Mouse (Mus musculus): ENCODE data around the gene Abcc6. TPM values are rescaled to one million over a fixed set of nuclear protein-coding genes. Genes with fewer than 3 reads are reported as not detected.

Gene Abcc6
- total RNA-seq (2021), result not detected
- long read RNA-seq, experiment 1, result 0 reads
- long read RNA-seq, experiment 2, result 0 reads

DNA sequence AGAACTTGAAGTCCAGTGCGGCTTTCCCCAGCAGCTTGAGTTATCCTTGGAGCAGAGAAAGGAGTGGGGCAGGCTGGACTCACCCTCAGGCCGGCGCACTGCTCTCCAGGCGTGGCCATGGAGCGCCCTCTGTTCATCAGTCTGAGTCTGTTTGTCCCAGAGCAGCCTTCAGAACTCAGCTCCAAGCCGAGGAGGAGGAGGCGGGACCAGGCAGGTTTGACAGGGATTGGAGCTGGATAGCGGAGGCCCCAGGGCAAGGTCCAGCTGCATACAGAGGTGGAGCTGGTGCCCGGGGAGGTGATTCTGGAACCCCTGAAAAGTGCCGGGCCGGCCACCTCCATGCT is at the start of gene Abcc6:
Gene Abcc6 (minus strand): TSS at position 158 of the 344 bp plus-strand sequence.
- no peak for DNase-seq

- no peak for DNase-seq
These were observed 47.6 kb upstream of the Abcc6 start for GRCm38 (mm10) chr7:46077675-46078074.

- no peak for DNase-seq
These were observed 46.7 kb upstream of the Abcc6 start for GRCm38 (mm10) chr7:46076844-46077243.

DNA sequence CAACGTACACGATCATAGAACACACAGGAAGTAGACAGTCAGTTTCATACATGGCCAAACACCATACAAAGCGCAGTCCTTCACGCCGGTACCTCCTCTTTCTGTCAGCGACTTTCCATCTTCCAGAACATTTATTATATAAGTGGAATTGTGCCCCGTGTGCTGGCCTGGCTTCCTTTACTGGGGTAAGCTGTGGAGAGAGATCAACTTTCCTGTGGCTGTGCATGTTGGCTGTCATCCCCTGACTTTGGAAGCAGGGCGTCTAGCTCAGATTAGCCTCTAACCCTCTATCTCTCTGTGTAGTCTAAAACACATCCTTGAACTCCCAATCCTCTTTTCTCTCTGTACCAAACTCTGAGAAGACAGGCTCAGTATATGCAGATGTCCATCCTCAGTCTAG is 38.7 kb upstream of the Abcc6 start:
- DNase-seq, result no peak

GRCm38 (mm10) chr7:46063296-46063695 is 33.2 kb upstream of the Abcc6 start:
- DNase-seq, result no peak

- DNase-seq, result no peak
These were observed 31.5 kb upstream of the Abcc6 start for GRCm38 (mm10) chr7:46061614-46062013.

DNA sequence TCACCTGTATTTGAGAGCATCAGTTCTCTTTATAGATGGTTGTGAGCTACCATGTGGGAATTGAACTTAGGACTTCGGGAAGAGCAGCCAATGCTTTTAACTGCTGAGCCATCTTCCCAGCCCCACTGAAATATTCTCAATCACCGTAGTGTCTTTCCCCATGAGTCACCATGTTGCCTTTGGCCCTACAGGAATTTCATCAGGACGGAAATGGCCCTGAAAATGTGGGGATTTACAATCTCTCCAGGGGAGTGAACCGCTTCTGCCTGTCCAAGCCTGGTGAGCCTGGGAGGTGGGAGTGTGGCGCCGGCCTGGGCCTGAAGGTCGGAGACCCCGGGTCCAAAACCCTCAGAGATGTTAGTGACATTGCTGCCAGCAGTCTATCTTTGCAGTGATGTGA is 30.6 kb upstream of the Abcc6 start:
- DNase-seq, result no peak

DNA sequence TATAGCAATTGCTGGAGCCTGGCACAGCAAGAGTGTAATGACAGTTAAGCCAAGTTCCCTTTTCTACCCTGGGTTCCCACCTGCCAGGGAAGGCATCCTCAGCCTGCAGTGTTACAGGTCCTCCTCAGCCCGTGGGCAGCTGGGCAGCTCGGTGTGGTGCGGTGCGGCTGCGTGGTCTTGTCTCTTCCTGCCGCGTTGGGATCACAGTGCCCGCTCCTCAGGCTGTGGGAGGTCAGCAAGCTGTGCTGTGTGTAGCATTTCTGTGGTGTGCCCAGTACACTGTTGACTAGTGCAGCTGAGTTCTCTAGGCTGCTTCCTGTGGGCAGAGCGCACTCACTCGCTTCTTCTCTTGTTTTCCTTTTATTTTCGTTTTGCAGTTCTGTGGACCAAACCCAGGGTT is 28.8 kb upstream of the Abcc6 start:
- no peak for DNase-seq

DNA sequence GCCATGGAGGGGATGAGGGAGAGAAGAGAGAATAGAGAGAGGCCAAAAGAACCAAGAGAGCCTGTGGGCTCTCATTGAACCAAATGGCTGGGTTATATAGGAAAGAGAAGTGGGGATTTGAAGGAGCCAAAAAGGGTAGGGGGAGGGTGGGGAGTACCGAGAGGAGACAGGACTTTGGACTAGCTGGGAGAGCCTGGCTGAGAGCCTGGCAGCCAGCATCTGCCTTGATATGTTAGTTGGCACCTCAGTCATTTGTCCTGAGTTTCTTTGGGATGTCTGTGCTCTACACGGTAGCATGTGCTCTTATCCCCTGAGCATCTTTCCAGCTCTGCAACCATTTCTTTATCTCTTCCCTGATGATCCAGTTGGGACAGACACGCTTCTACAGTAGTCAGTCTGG is 23.5 kb upstream of the Abcc6 start:
- DNase-seq, result no peak

DNA sequence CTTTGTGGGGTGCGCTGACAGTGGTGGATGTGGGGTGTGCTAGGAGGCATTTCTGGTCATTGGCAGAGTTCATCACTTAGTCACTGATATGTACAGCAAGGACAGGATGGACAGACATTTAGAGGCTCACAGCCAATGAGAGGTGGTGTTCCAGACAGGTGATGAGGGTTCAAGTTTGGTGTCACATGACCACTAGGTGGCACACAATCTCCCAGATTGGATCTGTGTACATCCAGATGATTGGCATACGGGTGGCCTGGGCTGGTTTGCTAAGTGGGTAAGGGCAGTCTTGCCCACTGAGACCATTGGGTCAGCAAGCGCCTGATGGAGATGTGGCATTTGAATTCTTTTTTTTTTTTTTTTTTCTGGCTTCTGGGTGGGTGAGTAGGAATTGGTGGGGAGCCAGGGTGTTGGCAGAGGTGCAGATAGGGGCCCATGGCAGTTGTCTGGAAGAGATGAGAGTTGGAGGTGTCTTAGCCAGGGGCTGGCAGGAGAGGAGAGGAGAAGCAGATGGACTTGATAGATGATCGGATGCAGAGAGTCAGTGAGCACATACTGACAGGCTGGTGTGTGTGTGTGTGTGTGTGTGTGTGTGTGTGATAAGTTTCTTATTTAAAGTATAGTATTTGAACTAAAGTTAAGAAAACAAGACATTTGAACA is 22.2 kb upstream of the Abcc6 start:
- peak in 1 of 2 experiments; percentile 11 for DNase-seq

DNA sequence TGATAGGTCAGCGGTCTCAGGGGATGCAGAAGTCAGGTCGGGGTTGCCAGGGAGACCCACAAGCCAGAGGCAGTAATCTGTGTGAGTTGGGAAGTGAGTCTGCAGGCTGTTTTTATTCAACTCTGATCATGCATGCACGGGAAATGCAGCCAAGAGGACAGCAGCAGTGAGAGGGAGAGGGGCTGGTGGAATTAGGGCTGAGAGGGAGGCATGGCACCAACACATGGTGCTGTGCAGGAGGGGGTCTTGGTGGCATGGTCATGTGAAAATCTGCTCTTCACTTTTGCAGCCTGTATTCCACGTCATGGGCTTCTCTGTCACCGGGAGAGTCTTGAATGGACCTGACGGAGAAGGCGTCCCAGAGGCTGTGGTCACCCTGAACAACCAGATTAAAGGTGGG is 19.9 kb upstream of the Abcc6 start:
- no peak for DNase-seq

DNA sequence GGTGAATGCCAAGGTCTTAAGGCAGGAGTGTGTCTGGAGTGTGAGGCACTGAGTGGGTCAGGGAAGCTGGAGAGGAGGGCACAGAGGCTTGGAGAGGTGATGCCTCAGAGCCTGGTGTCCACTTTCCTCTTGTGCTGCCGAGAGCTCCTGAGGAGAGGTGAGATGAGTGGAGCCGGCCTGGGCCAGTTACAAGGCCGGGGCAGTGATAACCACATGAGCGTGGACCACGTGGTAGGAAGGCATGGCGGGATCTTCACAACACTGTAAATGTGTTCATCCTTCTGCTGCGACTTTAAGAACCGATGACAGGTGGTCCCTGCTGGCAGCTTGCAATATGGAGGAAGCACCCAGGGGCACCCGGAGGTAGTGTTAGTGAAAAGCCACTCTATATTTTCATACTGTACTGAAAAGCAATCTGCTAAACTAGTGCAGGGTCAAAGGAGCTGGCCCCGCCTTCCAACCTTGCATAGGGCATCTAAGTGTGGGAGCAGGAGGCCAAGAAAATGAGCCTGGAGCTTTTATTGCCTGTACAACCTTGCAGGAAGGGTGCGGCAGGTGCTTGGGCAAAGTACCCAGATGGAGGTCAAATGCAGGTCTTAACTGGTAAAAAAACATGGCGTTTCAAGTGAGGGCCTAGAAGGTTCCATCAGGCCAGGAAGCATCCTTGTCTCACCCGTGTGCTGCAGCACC is 17.9 kb upstream of the Abcc6 start:
- DNase-seq, result no peak

DNA sequence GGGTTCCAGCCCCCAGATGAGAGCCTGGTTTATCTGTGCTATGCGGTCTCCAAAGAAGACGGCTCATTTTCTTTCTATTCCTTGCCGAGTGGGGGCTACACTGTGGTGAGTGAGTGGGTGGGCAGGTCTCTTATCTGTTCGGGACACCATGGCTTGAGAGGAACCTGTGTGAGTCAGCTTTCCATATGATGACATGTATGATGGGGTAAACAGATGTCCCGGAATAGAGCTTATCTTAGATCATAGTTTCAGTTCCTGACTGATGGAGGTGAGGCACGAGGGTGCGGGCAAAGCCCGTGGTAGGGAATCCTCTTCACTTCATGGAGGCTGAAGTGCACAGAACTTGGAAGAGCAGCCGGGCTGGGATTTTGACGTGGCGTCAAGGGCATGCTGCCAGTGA is 15.8 kb upstream of the Abcc6 start:
- DNase-seq, result no peak

DNA sequence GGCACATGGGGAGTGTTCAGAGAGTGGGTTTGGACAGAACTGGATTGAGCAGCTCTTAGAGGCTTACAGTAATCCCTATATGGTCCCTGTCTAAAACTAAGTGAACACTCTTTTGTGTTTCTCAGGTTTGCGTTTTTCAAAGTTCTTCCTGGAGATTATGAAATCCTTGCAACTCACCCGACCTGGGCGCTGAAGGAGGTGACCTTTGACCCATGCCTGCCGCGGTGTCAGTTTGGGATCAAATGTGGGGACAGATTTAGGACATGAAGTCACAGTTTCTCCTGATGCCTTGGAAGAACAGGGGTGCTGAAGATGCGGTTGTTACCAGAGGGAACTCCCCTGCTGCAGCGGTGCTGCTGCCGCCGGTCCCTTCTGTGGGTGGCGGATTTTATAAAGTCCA is 14.0 kb upstream of the Abcc6 start:
- no peak for DNase-seq

DNA sequence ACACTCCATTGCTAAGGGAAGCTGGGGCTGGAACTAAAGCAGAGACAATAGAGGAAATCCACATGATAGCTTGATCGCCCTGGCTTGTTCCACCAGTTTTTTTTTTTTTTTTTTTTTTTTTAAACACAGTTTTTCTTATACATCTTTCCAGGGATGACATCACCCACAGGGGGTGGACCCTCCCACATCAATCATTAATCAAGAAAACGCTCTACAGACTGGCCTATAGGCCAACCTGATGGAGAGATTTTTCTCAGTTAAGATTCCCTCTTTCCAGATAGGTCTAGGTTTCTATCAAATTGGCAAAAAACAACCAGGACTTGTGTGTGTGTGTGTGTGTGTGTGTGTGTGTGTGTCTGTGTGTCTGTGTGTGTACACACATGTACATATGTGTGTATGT is 9.8 kb upstream of the Abcc6 start:
- DNase-seq, result no peak

DNA sequence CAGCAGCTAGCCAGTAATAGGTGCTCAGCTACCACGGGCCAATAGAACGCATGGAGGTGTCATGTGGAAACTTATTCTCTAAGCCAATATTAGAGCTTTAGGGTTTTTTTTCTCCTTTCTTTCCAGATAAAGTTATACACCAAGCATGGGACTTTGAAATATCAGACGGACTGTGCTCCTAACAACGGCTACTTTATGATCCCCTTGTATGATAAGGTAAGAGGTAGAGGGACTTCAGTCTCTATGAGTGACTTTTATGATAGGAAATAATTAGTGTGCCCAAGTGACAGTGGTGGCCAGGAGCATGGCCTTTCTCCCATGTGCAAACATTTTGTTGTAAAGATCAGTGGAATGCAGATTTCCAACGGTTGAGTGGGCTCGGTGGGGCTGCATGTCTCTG is 7.3 kb upstream of the Abcc6 start:
- DNase-seq, result no peak

- no peak for DNase-seq
These were observed 5.4 kb upstream of the Abcc6 start for GRCm38 (mm10) chr7:46035468-46035867.

DNA sequence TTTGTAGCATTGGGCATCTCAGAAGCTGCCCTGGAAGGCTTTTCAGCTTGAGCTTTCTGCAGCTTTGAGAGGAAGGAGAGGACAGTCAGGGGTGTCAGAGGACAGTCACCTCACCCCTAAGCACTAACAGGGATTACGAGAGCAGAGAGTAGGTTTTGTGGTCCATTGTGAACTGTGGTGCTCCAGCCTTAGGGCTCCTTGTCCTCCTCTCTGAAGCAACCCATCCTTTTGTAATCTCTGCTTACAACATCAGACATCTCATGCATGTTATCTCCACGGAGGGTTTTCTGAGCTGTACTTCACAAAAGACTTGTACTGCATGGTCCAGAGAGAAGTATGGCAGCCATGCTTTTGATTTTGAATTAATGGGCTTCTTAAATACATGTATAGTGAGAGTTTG is 4.9 kb upstream of the Abcc6 start:
- no peak for DNase-seq

DNA sequence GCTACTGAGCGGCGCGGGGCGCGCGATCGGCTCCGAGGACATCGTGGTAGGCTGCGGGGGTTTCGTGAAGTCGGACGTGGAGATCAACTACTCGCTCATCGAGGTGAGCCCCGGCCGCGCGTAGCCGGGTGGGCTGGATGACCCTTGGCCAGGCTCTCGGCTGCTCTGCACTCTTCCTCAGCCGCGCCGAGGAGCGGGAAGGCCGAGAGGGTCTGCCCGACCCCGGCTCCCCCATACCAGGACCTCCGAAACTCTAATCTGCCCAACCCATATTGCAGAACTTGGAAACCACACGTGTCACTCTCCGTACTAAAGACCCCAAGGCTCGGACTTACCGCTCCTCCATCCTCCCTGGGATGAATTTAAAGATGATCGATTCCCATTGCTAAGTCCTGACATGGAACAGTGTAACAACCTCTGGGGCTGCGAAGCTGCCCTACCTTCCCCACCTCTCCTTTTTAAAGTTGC is 3.8 kb upstream of the Abcc6 start:
- DNase-seq, result no peak

GRCm38 (mm10) chr7:46033109-46033869 is 3.2 kb upstream of the Abcc6 start, which contains the start of gene Nomo1:
Gene Nomo1, plus strand, starts transcription at chr7:46033698.
- peak; percentile 97 to 99 for DNase-seq

DNA sequence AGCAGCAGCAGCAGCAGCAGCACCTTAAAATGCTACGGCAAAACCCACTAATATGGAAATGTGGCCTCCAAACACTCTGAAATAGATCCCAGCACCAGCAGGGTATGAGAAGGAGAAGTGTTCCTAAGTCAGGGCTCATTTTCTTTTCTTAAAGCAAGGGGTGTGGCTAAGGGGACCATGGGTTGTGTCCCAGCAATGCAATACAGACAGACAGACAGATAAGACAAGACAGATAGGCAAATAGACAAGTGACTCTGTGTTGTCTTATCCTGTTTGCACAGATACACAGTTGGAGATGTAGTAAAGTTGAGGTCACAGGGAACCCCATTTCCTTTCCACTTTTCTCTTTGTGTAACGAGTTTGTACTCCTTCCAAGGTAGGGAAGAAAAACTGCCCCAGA is 973 bp upstream of the Abcc6 start:
- DNase-seq, result no peak

DNA sequence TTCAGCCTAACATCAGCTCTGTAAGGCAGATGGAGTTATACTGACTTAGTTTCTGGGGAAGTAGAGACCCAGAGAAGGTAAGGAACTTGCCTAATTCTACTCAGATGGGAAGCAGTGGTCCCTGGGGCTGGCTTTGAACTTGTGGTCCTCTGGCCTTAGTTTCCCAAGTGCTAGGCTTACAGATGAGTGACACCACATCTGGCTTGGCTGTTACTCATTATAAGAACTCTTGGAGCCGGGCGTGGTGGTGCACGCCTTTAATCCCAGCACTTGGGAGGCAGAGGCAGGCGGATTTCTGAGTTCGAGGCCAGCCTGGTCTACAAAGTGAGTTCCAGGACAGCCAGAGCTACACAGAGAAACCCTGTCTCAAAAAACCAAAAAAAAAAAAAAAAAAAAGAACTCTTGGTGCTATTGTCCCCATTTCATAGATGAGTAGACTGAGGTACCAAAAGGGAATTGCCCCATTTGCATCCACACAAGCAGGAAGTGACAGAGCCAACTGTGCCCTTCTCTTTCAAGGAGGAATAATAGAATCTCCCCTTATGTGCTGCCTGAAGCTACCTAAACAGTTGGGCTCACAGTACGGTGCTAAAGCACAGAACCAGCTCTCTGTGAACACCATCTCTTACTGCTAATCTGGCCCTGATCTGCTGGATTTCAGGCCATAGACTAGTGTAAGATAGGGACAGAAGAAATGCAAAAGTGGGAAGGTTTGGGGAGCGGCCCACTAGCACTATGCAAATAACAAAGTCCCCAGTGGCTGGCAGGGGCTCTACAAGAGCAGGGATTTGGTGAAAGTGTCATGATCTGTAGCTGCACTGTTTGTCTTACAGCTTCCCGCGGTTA is 580 bp downstream of the Abcc6 start:
- no peak for DNase-seq
